Mouse (Mus musculus) kidney, embryonic 14.5 days (tissue): ENCODE measurements around the gene Slc4a3. TPM values are rescaled to one million over a fixed set of nuclear protein-coding genes. Genes with fewer than 3 reads are reported as not detected.
A peak's percentile ranks its signal among the peaks of the same experiment; 100 is the strongest.

Experiments
- ATAC-seq: fragments of 200-750 bp; cut with Nextera tagmentation; 2 replicates; pipeline ENCODE4 v1.8.0; 2017; ENCODE audit warnings: moderate number of reproducible peaks, mild to moderate bottlenecking, moderate TSS enrichment, moderate library complexity; ENCODE audit not compliant: low FRiP score, low TSS enrichment
- H3K27ac ChIP-seq: fragments of 300-500 bp; sonication (generic); 2 replicates; pipeline ENCODE4 v1.5.1; 2014; ENCODE audit warnings: low read depth, mild to moderate bottlenecking, low read length, moderate library complexity, mixed read lengths
- H3K27me3 ChIP-seq: fragments of 300-500 bp; sonication (generic); 2 replicates; pipeline ENCODE4 v1.6.1; 2014; ENCODE audit warnings: mild to moderate bottlenecking, low read length; ENCODE audit not compliant: control insufficient read depth, insufficient read depth
- H3K36me3 ChIP-seq: fragments of 300-500 bp; sonication (generic); 2 replicates; pipeline ENCODE4 v1.6.1; 2014; ENCODE audit warnings: low read length, mixed read lengths; ENCODE audit not compliant: control insufficient read depth, insufficient read depth
- H3K4me1 ChIP-seq: fragments of 300-500 bp; sonication (generic); 2 replicates; pipeline ENCODE4 v1.6.1; 2014; ENCODE audit warnings: low read length, mixed read lengths; ENCODE audit not compliant: control insufficient read depth, insufficient read depth
- H3K4me2 ChIP-seq: fragments of 300-500 bp; sonication (generic); replicated peaks from 2 replicates; pipeline ENCODE4 v1.6.1; 2014; ENCODE audit warnings: low read depth, mild to moderate bottlenecking, low read length
- H3K4me3 ChIP-seq: fragments of 300-500 bp; sonication (generic); 2 replicates; pipeline ENCODE4 v1.5.1; 2014; ENCODE audit warnings: mild to moderate bottlenecking, low read length
- H3K9ac ChIP-seq: fragments of 300-500 bp; sonication (generic); 2 replicates; pipeline ENCODE4 v1.6.1; 2014; ENCODE audit warnings: low read depth, mild to moderate bottlenecking, low read length, moderate library complexity
- H3K9me3 ChIP-seq: fragments of 300-500 bp; sonication (generic); 2 replicates; pipeline ENCODE4 v1.6.1; 2016; ENCODE audit warnings: low read length; ENCODE audit not compliant: control insufficient read depth
- WGBS: fragments of 180-500 bp; shearing (Covaris S2); extraction: QIAGEN DNeasy Blood & Tissue Kit; methylation state at CpG from one replicate; pipeline ENCODE4 v1.1.7; 2014; 5-methylcytosine and 5-hydroxymethylcytosine counted together
- polyA plus RNA-seq: library from polyadenylated mRNA; unstranded; fragments of >200 nt; fragmentation: Nextera tagmentation; extraction: Ambion mirVana; gene quantifications from 2 replicates; pipeline ENCODE4 v1.2.1, GENCODE M21; 2014

Slc4a3 gene
- polyA plus RNA-seq, 1 experiment from 2014 or later, result 18.8 TPM

DNA sequence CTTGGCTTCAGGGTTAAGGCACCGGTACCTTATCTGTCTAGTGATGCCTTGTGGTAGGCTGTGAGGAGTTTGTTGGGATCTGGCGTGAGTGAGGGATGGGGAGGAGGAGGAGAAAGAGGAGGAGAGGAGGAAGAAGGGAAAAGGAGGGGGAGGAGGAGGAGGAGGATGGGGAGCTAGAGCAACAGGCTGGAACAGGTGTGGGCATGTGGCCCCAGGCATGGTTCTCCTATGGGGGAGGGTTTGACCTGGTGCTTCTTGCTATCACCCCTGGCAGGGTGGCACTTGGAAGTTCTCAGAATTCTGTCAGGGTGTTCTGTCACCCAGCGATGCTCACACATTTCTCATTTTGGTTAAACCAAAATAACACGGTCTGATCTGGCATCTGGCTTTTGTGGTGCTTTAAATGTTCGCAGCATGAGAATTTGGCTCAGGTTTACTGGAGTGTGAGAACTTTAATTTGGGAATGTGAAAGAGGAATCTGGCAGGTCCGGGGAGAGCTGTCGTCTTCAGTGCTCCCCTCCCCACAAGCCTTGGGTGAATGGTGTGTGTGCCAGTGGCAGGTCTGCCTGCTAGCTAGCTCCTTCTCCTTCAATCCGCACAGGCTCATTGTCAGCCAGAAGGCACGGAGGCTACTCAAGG, 10.2 kb downstream of the Slc4a3 start:
- Histone ChIP-seq H3K27me3 (no peaks in the 10 kb centered on the region), H3K4me2 (no peak overlapping the region), H3K9me3 (no peaks in the 10 kb centered on the region), H3K9ac (no peak overlapping the region), H3K27ac (no peak overlapping the region), H3K4me3 (no peak overlapping the region), H3K36me3 (peaks cover 58% of the 10 kb centered on the region), H3K4me1 (peaks cover 6% of the 10 kb centered on the region; the same call in 1 of the 2 replicates)
- ATAC-seq, result no peak
- WGBS, result 85% methylated on average over 9 of the region's 9 CpGs

DNA sequence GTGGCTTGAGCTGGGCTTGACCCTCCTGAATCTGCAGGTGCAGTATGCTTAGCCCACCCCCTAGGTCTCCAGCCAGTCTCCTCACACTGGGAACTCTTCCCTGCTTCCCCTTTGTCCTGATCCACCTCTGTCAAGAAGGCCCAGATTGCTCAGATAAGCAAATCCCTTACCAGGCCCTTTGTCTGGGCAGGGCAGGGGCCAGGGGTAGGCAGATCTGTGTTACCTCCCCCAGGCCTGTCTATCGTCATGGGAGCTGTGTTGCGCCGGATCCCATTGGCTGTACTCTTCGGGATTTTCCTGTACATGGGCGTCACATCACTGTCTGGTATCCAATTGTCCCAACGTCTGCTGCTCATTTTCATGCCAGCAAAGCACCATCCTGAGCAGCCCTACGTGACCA, 11.0 kb downstream of the Slc4a3 start:
- Histone ChIP-seq H3K9me3 (no peaks in the 10 kb centered on the region), H3K27ac (no peak overlapping the region), H3K4me1 (peaks cover 6% of the 10 kb centered on the region; the same call in 1 of the 2 replicates), H3K4me3 (no peak overlapping the region), H3K36me3 (peaks cover 51% of the 10 kb centered on the region), H3K9ac (no peak overlapping the region), H3K27me3 (no peaks in the 10 kb centered on the region), H3K4me2 (no peak overlapping the region)
- ATAC-seq, result no peak
- WGBS, result 96% methylated on average over 7 of the region's 7 CpGs

DNA sequence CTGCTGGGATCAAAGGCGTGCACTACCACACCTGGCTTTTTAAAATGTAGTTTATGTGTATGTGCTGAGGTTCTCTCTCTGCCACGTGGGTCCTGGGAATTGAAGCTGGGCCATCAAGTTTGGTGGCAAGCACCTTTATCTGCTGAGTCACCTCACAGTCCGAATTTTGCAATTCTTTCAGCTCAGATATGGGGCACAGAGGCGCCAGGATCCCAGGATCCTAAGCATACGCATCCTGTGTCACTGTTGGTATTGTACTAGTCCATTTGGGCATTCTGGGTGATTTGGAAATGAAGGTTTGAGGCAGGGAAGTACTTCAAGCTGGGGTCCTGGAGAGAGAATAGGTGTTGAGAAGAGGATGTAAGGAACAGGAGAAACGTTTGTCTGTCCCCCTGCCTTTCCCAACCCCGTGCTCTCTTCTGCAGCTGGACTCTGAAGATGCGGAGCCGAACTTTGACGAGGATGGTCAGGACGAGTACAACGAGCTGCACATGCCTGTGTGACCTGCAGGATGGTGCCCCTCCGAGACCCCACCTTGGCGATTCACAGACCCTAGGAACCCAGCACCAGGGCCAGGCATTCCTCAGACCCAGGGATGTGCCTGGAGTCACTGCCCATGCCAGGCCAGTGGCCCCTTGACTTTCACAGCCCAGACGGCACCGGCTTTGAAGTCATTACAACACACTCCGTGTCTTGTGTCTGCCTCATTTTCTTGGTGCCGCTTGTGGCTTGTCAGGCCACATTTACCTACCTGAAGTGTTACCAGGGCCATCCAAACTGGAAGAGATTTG, 12.5 kb downstream of the Slc4a3 start:
- Histone ChIP-seq H3K4me1 (peaks cover 6% of the 10 kb centered on the region; the same call in 1 of the 2 replicates), H3K27ac (peak overlapping the region; percentile 62; the same call in 1 of the 2 replicates), H3K9ac (no peak overlapping the region), H3K27me3 (no peaks in the 10 kb centered on the region), H3K9me3 (no peaks in the 10 kb centered on the region), H3K36me3 (peaks cover 36% of the 10 kb centered on the region), H3K4me2 (no peak overlapping the region), H3K4me3 (no peak overlapping the region)
- 80% methylated on average over 18 of the region's 18 CpGs for WGBS
- ATAC-seq, result 0 out of 2 replicates have a peak, but pooled peaks have one; percentile 8

DNA sequence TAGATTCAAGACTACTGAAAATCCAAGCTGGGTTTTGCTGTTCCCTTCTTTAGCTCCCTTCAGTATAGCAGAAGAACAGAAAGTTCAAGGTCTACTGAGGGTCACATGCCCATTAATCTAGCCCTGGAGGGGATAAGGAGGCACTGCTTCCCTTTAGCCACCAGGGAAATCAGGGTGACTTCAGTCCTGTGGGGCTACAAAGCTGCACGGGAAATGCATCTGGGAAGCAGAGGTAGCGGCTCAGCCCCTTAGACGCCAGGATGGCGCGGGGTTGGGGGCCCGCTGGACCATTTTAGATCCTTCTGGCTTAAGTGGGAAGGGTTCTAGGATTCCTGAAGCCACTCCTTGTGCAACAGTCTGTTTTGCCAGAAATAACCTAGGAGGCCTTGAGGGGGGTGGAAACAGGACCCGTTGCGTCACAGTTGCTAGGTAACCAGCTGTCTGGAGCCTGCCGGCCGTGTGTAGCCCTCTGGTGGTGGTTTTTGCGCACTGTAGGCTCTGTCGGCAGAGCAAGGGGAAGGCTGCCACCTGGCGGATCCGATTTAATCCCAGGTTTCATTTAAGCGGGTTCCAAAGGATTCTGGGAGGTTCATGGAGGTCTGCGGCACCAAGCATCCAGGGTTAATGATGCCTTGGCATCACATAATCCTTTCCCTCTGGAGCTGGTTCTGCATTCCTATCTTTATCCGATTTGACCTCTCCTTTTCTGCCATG, 13.3 kb downstream of the Slc4a3 start:
- Histone ChIP-seq H3K4me3 (no peak overlapping the region), H3K9ac (peak overlapping the region; percentile 18; the same call in 1 of the 2 replicates), H3K4me1 (peaks cover 6% of the 10 kb centered on the region; the same call in 1 of the 2 replicates), H3K4me2 (peak overlapping the region; percentile 32), H3K27ac (peak overlapping the region; percentile 62; the same call in 1 of the 2 replicates), H3K27me3 (no peaks in the 10 kb centered on the region), H3K9me3 (no peaks in the 10 kb centered on the region), H3K36me3 (peaks cover 30% of the 10 kb centered on the region; the same call in 1 of the 2 replicates)
- WGBS, result 6% methylated on average over 17 of the region's 17 CpGs
- peak; percentile 94 for ATAC-seq

DNA sequence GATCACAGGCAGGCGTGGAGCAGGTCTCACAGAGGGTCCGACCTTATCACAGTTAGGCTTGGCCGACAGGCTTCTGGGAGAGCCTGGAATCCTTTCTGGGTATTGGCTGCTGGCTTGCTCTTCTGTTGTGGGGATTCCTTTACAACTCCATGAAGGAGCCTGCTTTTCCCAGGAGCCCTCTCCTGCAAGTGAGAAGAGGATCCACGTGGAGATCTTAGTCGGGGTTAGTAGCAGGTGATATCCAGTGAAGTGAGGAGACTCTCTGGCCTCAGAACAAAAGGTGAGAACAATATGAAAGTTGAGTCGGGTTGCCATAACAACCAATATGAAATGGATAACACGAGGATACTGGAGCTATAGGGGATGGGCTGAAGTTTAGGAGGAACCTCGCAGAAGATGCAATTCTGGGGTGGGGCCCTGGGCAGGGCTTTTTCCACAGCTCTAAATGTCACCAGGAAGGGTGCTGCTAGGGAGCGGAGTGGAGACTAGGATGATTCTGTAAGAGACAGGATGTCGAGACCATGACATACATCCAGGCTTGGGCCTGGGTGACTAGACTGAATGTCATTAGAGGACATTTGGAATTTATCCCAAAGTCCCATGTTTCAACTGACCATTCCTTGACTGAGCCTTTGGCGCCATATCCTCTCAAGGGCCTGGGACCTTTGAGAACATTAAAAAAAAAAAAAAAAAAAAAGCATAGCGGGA, 14.3 kb downstream of the Slc4a3 start:
- Histone ChIP-seq H3K9me3 (no peaks in the 10 kb centered on the region), H3K9ac (no peak overlapping the region), H3K4me1 (peaks cover 6% of the 10 kb centered on the region; the same call in 1 of the 2 replicates), H3K36me3 (peaks cover 20% of the 10 kb centered on the region; the same call in 1 of the 2 replicates), H3K4me3 (no peak overlapping the region), H3K27ac (no peak overlapping the region), H3K27me3 (no peaks in the 10 kb centered on the region), H3K4me2 (no peak overlapping the region)
- 84% methylated on average over 12 of the region's 12 CpGs for WGBS
- no peak for ATAC-seq

DNA sequence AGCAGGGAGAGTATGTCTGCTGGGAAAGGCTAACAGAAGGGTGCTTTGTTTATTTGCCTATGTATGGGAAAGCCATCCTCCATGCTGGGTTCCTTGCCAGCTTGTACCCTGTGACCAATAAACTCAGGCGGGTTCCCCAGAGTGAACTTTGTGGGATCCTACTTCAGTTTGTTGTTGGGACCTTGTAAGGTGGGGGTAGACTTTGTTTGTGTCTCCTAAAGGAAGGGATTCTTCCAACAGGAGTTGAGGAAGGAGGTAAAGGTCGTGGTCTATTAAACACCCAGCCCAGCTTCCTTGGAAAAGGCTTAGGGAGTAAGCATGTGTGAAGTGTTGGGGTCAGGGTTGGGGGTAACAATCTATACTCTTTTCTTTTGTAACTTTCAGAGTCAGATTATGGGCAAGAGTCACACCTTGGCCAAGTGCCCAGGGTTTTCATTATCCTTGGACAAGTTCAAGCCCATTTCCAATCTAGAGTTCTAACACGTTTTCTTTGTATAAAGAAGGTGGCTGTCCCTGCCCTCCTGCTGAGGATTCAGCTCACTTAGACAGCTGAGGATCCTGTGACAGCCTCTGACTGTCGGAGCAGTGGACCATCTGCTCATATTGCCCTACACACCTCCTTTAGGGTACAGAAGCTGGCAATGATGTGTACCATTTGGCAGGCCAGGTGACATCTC, 15.3 kb downstream of the Slc4a3 start:
- Histone ChIP-seq H3K9me3 (no peaks in the 10 kb centered on the region), H3K27me3 (no peaks in the 10 kb centered on the region), H3K27ac (no peak overlapping the region), H3K36me3 (peaks cover 17% of the 10 kb centered on the region; the same call in 1 of the 2 replicates), H3K4me1 (peaks cover 6% of the 10 kb centered on the region; the same call in 1 of the 2 replicates), H3K4me2 (no peak overlapping the region), H3K4me3 (no peak overlapping the region), H3K9ac (no peak overlapping the region)
- WGBS, result 30% methylated on average over 4 of the region's 4 CpGs
- no peak for ATAC-seq

DNA sequence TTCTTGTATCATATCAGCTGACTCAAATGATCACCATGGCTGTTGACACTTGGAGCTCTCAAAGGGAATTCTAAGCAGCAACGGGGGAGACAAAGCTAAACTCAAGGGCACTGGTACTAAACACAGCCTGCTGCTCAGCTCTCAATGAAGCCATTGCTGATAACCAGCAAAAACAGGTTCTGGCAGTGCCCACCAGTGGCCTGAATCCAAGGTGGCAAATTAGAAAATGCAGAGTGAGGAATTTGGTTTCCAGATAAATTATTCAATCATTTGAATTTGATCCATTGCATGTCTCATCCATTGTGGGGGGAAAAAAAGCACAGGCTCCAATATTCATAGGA, 15.8 kb downstream of the Slc4a3 start:
- H3K36me3 ChIP-seq, result peaks cover 12% of the 10 kb centered on the region; the same call in 1 of the 2 replicates
- no peak overlapping the region for H3K4me3 ChIP-seq
- no peak overlapping the region for H3K9ac ChIP-seq
- H3K9me3 ChIP-seq, result no peaks in the 10 kb centered on the region
- WGBS, result 50% methylated on average over 1 of the region's 1 CpGs
- no peaks in the 10 kb centered on the region for H3K27me3 ChIP-seq
- no peak overlapping the region for H3K27ac ChIP-seq
- no peak for ATAC-seq
- peaks cover 6% of the 10 kb centered on the region; the same call in 1 of the 2 replicates for H3K4me1 ChIP-seq
- H3K4me2 ChIP-seq, result no peak overlapping the region

DNA sequence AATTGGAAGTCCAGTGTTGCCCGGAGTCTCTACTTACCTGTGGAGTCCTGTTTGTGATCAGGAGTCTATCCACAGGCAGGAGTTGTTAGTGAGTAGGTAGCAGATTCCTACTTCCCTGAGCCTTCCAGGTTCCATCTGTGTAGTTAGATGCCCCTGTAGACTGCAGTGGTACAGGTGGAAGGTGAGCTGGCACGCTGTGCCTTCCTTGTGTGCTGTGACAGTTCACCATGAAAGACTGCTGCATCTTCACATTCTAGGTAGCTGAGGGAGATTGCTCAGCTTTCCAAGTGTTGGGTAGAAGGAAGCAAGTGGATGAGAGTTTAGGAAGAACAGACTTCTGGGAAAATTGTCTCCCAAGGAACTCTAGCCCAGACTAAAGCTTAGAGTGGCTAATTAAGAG, 18.0 kb downstream of the Slc4a3 start:
- no peaks in the 10 kb centered on the region for H3K9me3 ChIP-seq
- H3K27me3 ChIP-seq, result no peaks in the 10 kb centered on the region
- no peak overlapping the region for H3K4me2 ChIP-seq
- 88% methylated on average over 2 of the region's 2 CpGs for WGBS
- ATAC-seq, result no peak
- H3K4me1 ChIP-seq, result peaks cover 3% of the 10 kb centered on the region; the same call in 1 of the 2 replicates
- no peak overlapping the region for H3K4me3 ChIP-seq
- no peak overlapping the region for H3K9ac ChIP-seq
- no peaks in the 10 kb centered on the region for H3K36me3 ChIP-seq
- H3K27ac ChIP-seq, result no peak overlapping the region
